Mouse (Mus musculus): Measurements from ENCODE around the gene Clybl.

- no peak for TF ChIP-seq GATA1 (IDR thresholded peaks at IDR 0.05; ENCODE audit: low read length)
- TF ChIP-seq TAL1 (IDR thresholded peaks at IDR 0.05; ENCODE audit: low read length), result no peak
Observed at GRCm38 (mm10) chr14:122427654-122428053, 246.2 kb downstream of the Clybl start.

Measured in erythroblast, embryonic 14.5 days (primary cell).